In genomic region chr6:119375035-119375434, GRCm38 (mm10) we compare ENCODE assay signal across 30 mouse cellular contexts. TPM values are rescaled to one million over a fixed set of nuclear protein-coding genes. Genes with fewer than 3 reads are reported as not detected.
DNase-seq lines count a peak whose midpoint lies in the region; ATAC-seq and TF ChIP-seq lines count a peak whose summit lies in the region.
"Had no signal": no experiment of that assay in that cellular context is flagged by ENCODE, and none has a peak within 500 bp of the region (broad histone marks: within the 10 kb centered on the region; RNA-seq: fewer than 3 reads in every experiment).

No protein-coding gene starts in this region.

- DNase-seq in gastrocnemius, adult 2 months, result no peak
- DNase-seq in gastrocnemius, postnatal 10 days, result no peak
- no peak for DNase-seq in kidney, postnatal 0 days (ENCODE audit: low spot score)
- DNase-seq in kidney, adult 11 months, result no peak
- no peak for DNase-seq in lung, embryonic 14.5 days
- DNase-seq in lung, postnatal 14 days, result no peak
- no peak for DNase-seq in Patski (ENCODE audit: low read depth, low spot score)
- DNase-seq in natural killer cell, adult 2 months (ENCODE audit: low spot score in 2 of 2), result no peak
- DNase-seq: adrenal gland, adult 2 months; adrenal gland, postnatal 36 days; cerebellum, adult 18-20 months; cerebellum, postnatal 10 days; gastrocnemius, postnatal 25 days; heart, adult 11 months; heart, postnatal 4 days; kidney, postnatal 25 days; left cerebral cortex, postnatal 4 days; lung, adult 18-20 months; thymus, postnatal 14 days had no signal

- intact Hi-C loops in gastrocnemius, adult 2 months (cut with DNase I), result no loop called here

- TF ChIP-seq CTCF in gastrocnemius, adult 2 months (IDR thresholded peaks at IDR 0.05), result peak; percentile 21; the same call in 1 of the 2 replicates
- TF ChIP-seq CTCF in kidney, postnatal 0 days (IDR thresholded peaks at IDR 0.05; ENCODE audit: low read depth), result peak; percentile 40
- TF ChIP-seq CTCF in lung, embryonic 14.5 days (IDR thresholded peaks at IDR 0.05; ENCODE audit: low read depth), result 0 out of 2 replicates have a peak, but pooled peaks have one; percentile 14
- peak; percentile 42 for TF ChIP-seq CTCF in Patski (IDR thresholded peaks at IDR 0.05)

- POLR2A ChIA-PET in Patski (lab: Charles Lee), result interaction anchor here (0.7 to 1.0 kb wide), 2 partner anchors 10 to 149 kb away, joined by 3 to 8 read pairs; no protein-coding TSS in a partner anchor

- WGBS in kidney, postnatal 0 days, result 84% methylated on average over 5 of the region's 5 CpGs
- WGBS in lung, embryonic 14.5 days, result 78% methylated on average over 5 of the region's 5 CpGs

- H3K36me3 ChIP-seq in kidney, postnatal 0 days (ENCODE audit: insufficient read depth, low read length), result no peaks in the 10 kb centered on the region
- H3K36me3 ChIP-seq in lung, embryonic 14.5 days (ENCODE audit: insufficient read depth), result no peaks in the 10 kb centered on the region
- H3K36me3 ChIP-seq: embryonic facial prominence, embryonic 13.5 days; midbrain, embryonic 12.5 days had no signal

- ATAC-seq in kidney, postnatal 0 days (replicated peaks; ENCODE audit: low FRiP score, low read depth), result no peak
- no peak for ATAC-seq in lung, embryonic 14.5 days (ENCODE audit: insufficient read depth)
- no peak for ATAC-seq in Patski
- ATAC-seq: activated CD4-positive, CD25-positive, alpha-beta regulatory T cell, adult 4 months; forebrain, embryonic 16.5 days; inflammation-experienced regulatory T-cells, adult 6 months had no signal

- H3K27ac ChIP-seq in gastrocnemius, adult 2 months, result no peak overlapping the region
- H3K27ac ChIP-seq in kidney, postnatal 0 days, result no peak overlapping the region
- H3K27ac ChIP-seq in lung, embryonic 14.5 days (ENCODE audit: low read depth), result no peak overlapping the region
- H3K27ac ChIP-seq: embryonic facial prominence, embryonic 13.5 days; forebrain, embryonic 10.5 days; hindbrain, embryonic 14.5 days; midbrain, embryonic 12.5 days had no signal

- H3K9me3 ChIP-seq in kidney, postnatal 0 days (replicated peaks; ENCODE audit: low read length), result no peaks in the 10 kb centered on the region
- no peaks in the 10 kb centered on the region for H3K9me3 ChIP-seq in lung, embryonic 14.5 days (ENCODE audit: low read depth, low read length)
- H3K9me3 ChIP-seq: embryonic facial prominence, embryonic 13.5 days; forebrain, embryonic 10.5 days; midbrain, embryonic 12.5 days had no signal

- CTCF ChIA-PET in Patski (lab: Charles Lee), result interaction anchor here (0.9 to 1.7 kb wide), 4 partner anchors 8 to 749 kb away, joined by 3 to 4 read pairs (median 4); no protein-coding TSS in a partner anchor

- in situ Hi-C loops in Patski (cut with MboI; ENCODE audit: low pct_unique_long_range_greater_than_20kb), result no loop called here

- no peaks in the 10 kb centered on the region for H3K4me1 ChIP-seq in kidney, postnatal 0 days (replicated peaks; ENCODE audit: insufficient read depth, low read length)
- peaks cover 8% of the 10 kb centered on the region; the same call in 1 of the 2 replicates for H3K4me1 ChIP-seq in lung, embryonic 14.5 days (ENCODE audit: insufficient read depth)
- H3K4me1 ChIP-seq: midbrain, embryonic 12.5 days had no signal

- no peak overlapping the region for H3K4me2 ChIP-seq in kidney, postnatal 0 days (ENCODE audit: low read length)
- no peak overlapping the region for H3K4me2 ChIP-seq in lung, embryonic 14.5 days
- H3K4me2 ChIP-seq: embryonic facial prominence, embryonic 13.5 days; heart, embryonic 11.5 days; hindbrain, embryonic 14.5 days; midbrain, embryonic 12.5 days had no signal

- no peak overlapping the region for H3K4me3 ChIP-seq in gastrocnemius, adult 2 months
- no peak overlapping the region for H3K4me3 ChIP-seq in kidney, postnatal 0 days (replicated peaks; ENCODE audit: low read depth, low read length)
- no peak overlapping the region for H3K4me3 ChIP-seq in lung, embryonic 14.5 days (ENCODE audit: low read depth, low read length)
- H3K4me3 ChIP-seq: embryonic facial prominence, embryonic 13.5 days; forebrain, embryonic 10.5 days; midbrain, embryonic 12.5 days had no signal

- H3K9ac ChIP-seq in kidney, postnatal 0 days (ENCODE audit: low read depth, low read length), result no peak overlapping the region
- no peak overlapping the region for H3K9ac ChIP-seq in lung, embryonic 14.5 days
- H3K9ac ChIP-seq: embryonic facial prominence, embryonic 13.5 days; hindbrain, embryonic 14.5 days; midbrain, embryonic 12.5 days had no signal

- H3K27me3 ChIP-seq in kidney, postnatal 0 days (ENCODE audit: insufficient read depth, low read length), result no peaks in the 10 kb centered on the region
- no peaks in the 10 kb centered on the region for H3K27me3 ChIP-seq in lung, embryonic 14.5 days (ENCODE audit: insufficient read depth, low read length)
- no peaks in the 10 kb centered on the region for H3K27me3 ChIP-seq in Patski
- H3K27me3 ChIP-seq: embryonic facial prominence, embryonic 13.5 days; midbrain, embryonic 12.5 days had no signal

RNA-seq across cellular contexts. Expression of gene Adipor2, which starts 42.5 kb away (rescaled TPM):
- total RNA-seq in gastrocnemius, adult 2 months (2021), result 10 to 100 TPM; 87.7 to 94.8 TPM
- total RNA-seq in gastrocnemius, postnatal 10 days (2021), result 10 to 100 TPM; 55.7 to 56.2 TPM
- 43.3 and 47.3 TPM in 2 replicates for polyA plus RNA-seq in kidney, postnatal 0 days (2015; fragmentation: Nextera tagmentation; extraction: Ambion mirVana)
- 28.1 and 29.0 TPM in 2 replicates for polyA plus RNA-seq in lung, embryonic 14.5 days (2014; fragmentation: Nextera tagmentation; extraction: Ambion mirVana)
- polyA plus RNA-seq in Patski (2021), result 50.0 TPM

RNA-seq across cellular contexts. Expression of gene Lrtm2, which starts 44.5 kb away (rescaled TPM):
- total RNA-seq in gastrocnemius, adult 2 months (2021), result under 1 TPM; 0.22 to 0.77 TPM
- under 1 TPM; 0.16 to 0.31 TPM for total RNA-seq in gastrocnemius, postnatal 10 days (2021)
- polyA plus RNA-seq in kidney, postnatal 0 days (2015; fragmentation: Nextera tagmentation; extraction: Ambion mirVana), result 0.23 and 0.25 TPM in 2 replicates
- 0.05 and 0.16 TPM in 2 replicates for polyA plus RNA-seq in lung, embryonic 14.5 days (2014; fragmentation: Nextera tagmentation; extraction: Ambion mirVana)
- polyA plus RNA-seq in Patski (2021), result 1.1 TPM
- total RNA-seq: common myeloid progenitor, adult 5-6 weeks; megakaryocyte, adult 5-6 weeks had no signal
- polyA plus RNA-seq: activated CD4-positive, CD25-positive, alpha-beta regulatory T cell, adult 4 months; adrenal gland, adult 2 months; embryonic facial prominence, embryonic 13.5 days; heart, embryonic 11.5 days; kidney, embryonic 14.5 days had no signal
